Comparison of ENCODE assay signal across 7 mouse cellular contexts in the genomic region with DNA sequence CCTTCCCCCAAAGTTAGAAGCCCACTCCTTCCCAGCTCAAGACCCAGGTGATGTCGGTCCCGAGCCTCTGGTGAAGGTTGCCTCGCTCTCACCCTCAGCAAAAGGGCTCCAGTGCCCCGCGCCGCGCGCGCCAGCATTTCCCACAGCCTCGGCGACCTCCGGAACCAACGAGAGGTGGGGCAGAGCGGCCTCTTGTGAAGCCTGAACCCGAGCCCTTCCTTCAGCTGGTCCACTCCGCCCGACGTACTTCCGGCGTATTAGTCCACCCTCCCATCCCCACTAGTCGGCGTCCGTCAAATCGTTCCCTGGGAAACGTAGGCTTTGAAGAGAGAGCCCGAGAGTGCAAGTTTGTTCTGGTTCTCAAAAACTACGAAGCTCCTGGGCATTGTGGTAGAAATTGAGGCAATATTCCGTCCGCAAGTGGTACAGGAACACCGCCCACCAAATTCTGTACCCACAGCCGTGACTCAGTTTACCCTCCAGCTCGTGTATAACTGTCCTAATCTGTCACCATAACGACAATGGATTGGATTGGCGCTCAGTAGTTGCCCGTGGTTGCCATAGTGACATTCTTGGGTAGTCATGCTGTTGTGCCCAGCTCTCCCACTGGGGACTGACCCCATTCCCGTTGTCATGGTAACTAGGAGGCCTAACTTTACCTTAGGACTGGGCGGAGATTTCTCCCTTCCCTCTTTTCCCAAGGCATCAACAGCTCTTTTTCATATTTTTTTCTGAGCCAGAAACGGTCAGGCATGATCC. TPM values are rescaled to one million over a fixed set of nuclear protein-coding genes. Genes with fewer than 3 reads are reported as not detected.
DNase-seq lines count a peak whose midpoint lies in the region; ATAC-seq lines count a peak whose summit lies in the region.

A gene (minus strand): TSS at position 474 of the 759 bp plus-strand sequence.

- no peaks in the 10 kb centered on the region for H3K9me3 ChIP-seq in intestine, embryonic 15.5 days
- H3K9me3 ChIP-seq in midbrain, embryonic 10.5 days (replicated peaks), result no peaks in the 10 kb centered on the region

- peak within 1 kb of the TSS; percentile 77 for H3K4me3 ChIP-seq in intestine, embryonic 15.5 days (replicated peaks)
- peak within 1 kb of the TSS; percentile 86 for H3K4me3 ChIP-seq in midbrain, embryonic 10.5 days

- DNase-seq in adrenal gland, adult 18-20 months (ENCODE audit: low spot score in 2 of 2), result peak; percentile 83 to 85
- peak; percentile 97 for DNase-seq in embryo, embryonic 11 days
- peak; percentile 86 to 90 for DNase-seq in gastrocnemius, postnatal 36 days
- peak; percentile 92 to 96 for DNase-seq in left cerebral cortex, postnatal 25 days (ENCODE audit: low spot score in 2 of 2)
- DNase-seq in midbrain, embryonic 10.5 days (ENCODE audit: low spot score), result peak; percentile 92
- DNase-seq in right cerebral cortex, postnatal 4 days, result peak; percentile 86

- under 1% methylated on average over 38 of the region's 38 CpGs for WGBS in intestine, embryonic 15.5 days
- under 1% methylated on average over 38 of the region's 38 CpGs for WGBS in midbrain, embryonic 10.5 days

- no peaks in the 10 kb centered on the region for H3K27me3 ChIP-seq in intestine, embryonic 15.5 days (replicated peaks)
- H3K27me3 ChIP-seq in midbrain, embryonic 10.5 days (ENCODE audit: low read depth, poor library complexity, severe bottlenecking), result no peaks in the 10 kb centered on the region

- H3K9ac ChIP-seq in intestine, embryonic 15.5 days, result peak within 1 kb of the TSS; percentile 92

- intact Hi-C loops in gastrocnemius, postnatal 36 days (cut with DNase I), result no loop called here
- intact Hi-C loops in left cerebral cortex, postnatal 25 days (cut with DNase I), result loop anchor here (10.0 kb wide), 1 partner anchor 533 kb away; a partner anchor contains a TSS

- H3K27ac ChIP-seq in intestine, embryonic 15.5 days, result peak within 1 kb of the TSS; percentile 82
- H3K27ac ChIP-seq in midbrain, embryonic 10.5 days (replicated peaks), result peak within 1 kb of the TSS; percentile 94

- peak within 1 kb of the TSS; percentile 84 for H3K4me2 ChIP-seq in intestine, embryonic 15.5 days (replicated peaks)

- peaks cover 23% of the 10 kb centered on the region for H3K36me3 ChIP-seq in intestine, embryonic 15.5 days
- peaks cover 79% of the 10 kb centered on the region for H3K36me3 ChIP-seq in midbrain, embryonic 10.5 days

- ATAC-seq in intestine, embryonic 15.5 days, result peak; percentile 98

- H3K4me1 ChIP-seq in intestine, embryonic 15.5 days (replicated peaks), result peaks cover 9% of the 10 kb centered on the region
- H3K4me1 ChIP-seq in midbrain, embryonic 10.5 days, result peaks cover 35% of the 10 kb centered on the region

RNA-seq across cellular contexts. Expression of the gene that starts here (rescaled TPM):
- 100 to 1,000 TPM; 159 to 223 TPM for total RNA-seq in adrenal gland, adult 18-20 months (2021)
- 10 to 100 TPM; 78.9 to 95.1 TPM for total RNA-seq in gastrocnemius, postnatal 36 days (2021)
- polyA plus RNA-seq in intestine, embryonic 15.5 days (2015; fragmentation: Nextera tagmentation; extraction: Ambion mirVana), result 318 and 334 TPM in 2 replicates
- 100 to 1,000 TPM; 101 to 114 TPM for total RNA-seq in left cerebral cortex, postnatal 25 days (2021)
- 419 and 471 TPM in 2 replicates for polyA plus RNA-seq in midbrain, embryonic 10.5 days (2016; fragmentation: Nextera tagmentation; extraction: Ambion mirVana)

Comparison
In these comparisons a context has a peak if more than half of its experiments do, and no peak if none do; other contexts are left out.
1. Peak in every context shown above with its lines: DNase-seq, ATAC-seq, H3K4me3 ChIP-seq and H3K27ac ChIP-seq.